Mouse (Mus musculus) right cerebral cortex, postnatal 25 days (tissue): ENCODE measurements at regions not wholly inside any gene's neighbourhood (a gene's known extent, or its start where the extent isn't known, plus 50 kb on each side); places are given as distances from the start of the nearest gene placed in this dataset.

Experiments
- DNase-seq: peaks from one replicate; pipeline ENCODE4 v3.0.0; 2022

- no peak for DNase-seq
These were observed 152.1 kb upstream of the Spdye4c start for GRCm38 (mm10) chr2:128438897-128439296.

GRCm38 (mm10) chr2:128444599-128445011, 146.4 kb upstream of the Spdye4c start:
- no peak for DNase-seq

- no peak for DNase-seq
These were observed 145.6 kb upstream of the Spdye4c start for GRCm38 (mm10) chr2:128445443-128445842.

GRCm38 (mm10) chr2:128449294-128449693, 141.7 kb upstream of the Spdye4c start:
- DNase-seq = no peak

GRCm38 (mm10) chr2:128450045-128450444, 141.0 kb upstream of the Spdye4c start:
- no peak for DNase-seq

- no peak for DNase-seq
These were observed 139.3 kb upstream of the Spdye4c start for GRCm38 (mm10) chr2:128451554-128452239.

GRCm38 (mm10) chr2:128452582-128452981, 138.4 kb upstream of the Spdye4c start:
- no peak for DNase-seq

- no peak for DNase-seq
These were observed 136.5 kb upstream of the Spdye4c start for GRCm38 (mm10) chr2:128454509-128454908.

- DNase-seq = no peak
These were observed 133.3 kb upstream of the Spdye4c start for GRCm38 (mm10) chr2:128457591-128458209.

- DNase-seq = no peak
These were observed 125.6 kb upstream of the Spdye4c start for GRCm38 (mm10) chr2:128465214-128465984.

- no peak for DNase-seq
These were observed 123.3 kb upstream of the Spdye4c start for GRCm38 (mm10) chr2:128467490-128468245.

- DNase-seq = no peak
These were observed 122.7 kb upstream of the Spdye4c start for GRCm38 (mm10) chr2:128468323-128468722.

GRCm38 (mm10) chr2:128470351-128470750, 120.7 kb upstream of the Spdye4c start:
- no peak for DNase-seq

- no peak for DNase-seq
These were observed 117.6 kb upstream of the Spdye4c start for GRCm38 (mm10) chr2:128473241-128473954.

- no peak for DNase-seq
These were observed 117.0 kb upstream of the Spdye4c start for GRCm38 (mm10) chr2:128473997-128474396.

- DNase-seq = no peak
These were observed 113.8 kb upstream of the Spdye4c start for GRCm38 (mm10) chr2:128477242-128477641.

GRCm38 (mm10) chr2:128491217-128491877, 99.7 kb upstream of the Spdye4c start:
- no peak for DNase-seq

GRCm38 (mm10) chr2:128493871-128494270, 97.1 kb upstream of the Spdye4c start:
- no peak for DNase-seq

- DNase-seq = no peak
These were observed 93.1 kb upstream of the Spdye4c start for GRCm38 (mm10) chr2:128497891-128498290.

GRCm38 (mm10) chr2:128498611-128499010, 92.4 kb upstream of the Spdye4c start:
- DNase-seq = peak; percentile 28

- no peak for DNase-seq
These were observed 91.3 kb upstream of the Spdye4c start for GRCm38 (mm10) chr2:128499575-128500184.
